Mouse (Mus musculus) liver, embryonic 12.5 days (tissue): ENCODE data around the gene Npm3. TPM values are rescaled to one million over a fixed set of nuclear protein-coding genes. Genes with fewer than 3 reads are reported as not detected.

Experiments used
- ATAC-seq: fragments of 200-750 bp; cut with Nextera tagmentation; 2 replicates; pipeline ENCODE4 v1.8.0; 2017; ENCODE audit warnings: moderate number of reproducible peaks, mild to moderate bottlenecking, moderate library complexity
- H3K27ac ChIP-seq: fragments of 300-500 bp; sonication (generic); 2 replicates; pipeline ENCODE4 v1.5.1; 2016; ENCODE audit warnings: mild to moderate bottlenecking
- H3K27me3 ChIP-seq: fragments of 300-500 bp; sonication (generic); replicated peaks from 2 replicates; pipeline ENCODE4 v1.6.1; 2016; ENCODE audit warnings: mild to moderate bottlenecking, moderate library complexity
- H3K36me3 ChIP-seq: fragments of 300-500 bp; sonication (generic); 2 replicates; pipeline ENCODE4 v1.6.1; 2016; ENCODE audit warnings: mild to moderate bottlenecking, moderate library complexity
- H3K4me1 ChIP-seq: fragments of 300-500 bp; sonication (generic); 2 replicates; pipeline ENCODE4 v1.6.1; 2016
- H3K4me2 ChIP-seq: fragments of 300-500 bp; sonication (generic); 2 replicates; pipeline ENCODE4 v1.6.1; 2016; ENCODE audit warnings: mild to moderate bottlenecking, moderate library complexity
- H3K4me3 ChIP-seq: fragments of 300-500 bp; sonication (generic); 2 replicates; pipeline ENCODE4 v1.5.1; 2016; ENCODE audit warnings: mild to moderate bottlenecking, moderate library complexity
- H3K9ac ChIP-seq: fragments of 300-500 bp; sonication (generic); 2 replicates; pipeline ENCODE4 v1.6.1; 2016; ENCODE audit warnings: mild to moderate bottlenecking, moderate library complexity
- H3K9me3 ChIP-seq: fragments of 300-500 bp; sonication (generic); replicated peaks from 2 replicates; pipeline ENCODE4 v1.6.1; 2016; ENCODE audit warnings: mild to moderate bottlenecking, moderate library complexity
- WGBS: fragments of 180-500 bp; shearing (Covaris S2); methylation state at CpG from one replicate; pipeline ENCODE4 v1.1.7; 2016; ENCODE audit not compliant: insufficient replicate concordance; 5-methylcytosine and 5-hydroxymethylcytosine counted together
- polyA plus RNA-seq: library from polyadenylated mRNA; unstranded; fragments of >200 nt; fragmentation: Nextera tagmentation; extraction: Ambion mirVana; gene quantifications from 2 replicates; pipeline ENCODE4 v1.2.1, GENCODE M21; 2016

The Npm3 gene
- 13.7 and 14.8 TPM in 2 replicates for polyA plus RNA-seq

- Histone ChIP-seq H3K9ac (peak within 1 kb of the TSS; percentile 94), H3K4me1 (peaks cover 50% of the 10 kb centered on the region), H3K27me3 (peaks cover 28% of the 10 kb centered on the region), H3K4me2 (peak within 1 kb of the TSS; percentile 97), H3K36me3 (peaks cover 51% of the 10 kb centered on the region), H3K27ac (peak within 1 kb of the TSS; percentile 70), H3K4me3 (peak within 1 kb of the TSS; percentile 95), H3K9me3 (no peaks in the 10 kb centered on the region)
- under 1% methylated on average over 59 of the region's 60 CpGs for WGBS
- peak; percentile 79 for ATAC-seq
Measured at GRCm38 (mm10) chr19:45749243-45750043, at the start of gene Npm3. Npm3 (minus strand) TSS chr19:45749591.

- peaks cover 21% of the 10 kb centered on the region for H3K4me1 ChIP-seq
- WGBS: 69% methylated on average over 15 of the region's 15 CpGs
- H3K27me3 ChIP-seq: 0 out of 2 replicates have a peak, but pooled peaks cover 9% of the 10 kb centered on the region
- no peak overlapping the region for H3K4me2 ChIP-seq
- no peak for ATAC-seq
- H3K9me3 ChIP-seq: no peaks in the 10 kb centered on the region
- no peak overlapping the region for H3K9ac ChIP-seq
- no peaks in the 10 kb centered on the region for H3K36me3 ChIP-seq
- H3K27ac ChIP-seq: no peak overlapping the region
- H3K4me3 ChIP-seq: no peak overlapping the region
Measured at GRCm38 (mm10) chr19:45796879-45797278, 47.5 kb upstream of the Npm3 start.

- 0 out of 2 replicates have a peak, but pooled peaks cover 9% of the 10 kb centered on the region for H3K27me3 ChIP-seq
- ATAC-seq: peak; percentile 76
Measured at GRCm38 (mm10) chr19:45796061-45796556, 46.7 kb upstream of the Npm3 start.

GRCm38 (mm10) chr19:45795406-45795944 lies 46.1 kb upstream of the Npm3 start:
- Histone ChIP-seq H3K4me1 (peaks cover 26% of the 10 kb centered on the region), H3K9me3 (no peaks in the 10 kb centered on the region), H3K9ac (peak overlapping the region; percentile 27; the same call in 1 of the 2 replicates), H3K27me3 (0 out of 2 replicates have a peak, but pooled peaks cover 9% of the 10 kb centered on the region), H3K27ac (no peak overlapping the region), H3K36me3 (no peaks in the 10 kb centered on the region), H3K4me3 (peak overlapping the region; percentile 30; the same call in 1 of the 2 replicates), H3K4me2 (peak overlapping the region; percentile 62)
- WGBS: 29% methylated on average over 15 of the region's 15 CpGs
- no peak for ATAC-seq

More at GRCm38 (mm10) chr19:45796061-45796556, 46.7 kb upstream of the Npm3 start:
- H3K27ac ChIP-seq: no peak overlapping the region
- WGBS: 24% methylated on average over 15 of the region's 15 CpGs
- no peaks in the 10 kb centered on the region for H3K9me3 ChIP-seq
- no peaks in the 10 kb centered on the region for H3K36me3 ChIP-seq
- peak overlapping the region; percentile 62 for H3K4me2 ChIP-seq
- no peak overlapping the region for H3K9ac ChIP-seq
- peaks cover 20% of the 10 kb centered on the region for H3K4me1 ChIP-seq
- H3K4me3 ChIP-seq: peak overlapping the region; percentile 30; the same call in 1 of the 2 replicates

- H3K27ac ChIP-seq: no peak overlapping the region
- H3K4me3 ChIP-seq: no peak overlapping the region
- no peak overlapping the region for H3K9ac ChIP-seq
- H3K36me3 ChIP-seq: no peaks in the 10 kb centered on the region
- ATAC-seq: no peak
- no peak overlapping the region for H3K4me2 ChIP-seq
- no peaks in the 10 kb centered on the region for H3K9me3 ChIP-seq
- H3K4me1 ChIP-seq: peaks cover 34% of the 10 kb centered on the region
- 62% methylated on average over 6 of the region's 6 CpGs for WGBS
- 0 out of 2 replicates have a peak, but pooled peaks cover 9% of the 10 kb centered on the region for H3K27me3 ChIP-seq
Measured at GRCm38 (mm10) chr19:45794718-45795117, 45.3 kb upstream of the Npm3 start.

- no peaks in the 10 kb centered on the region for H3K36me3 ChIP-seq
- H3K9me3 ChIP-seq: no peaks in the 10 kb centered on the region
- H3K9ac ChIP-seq: no peak overlapping the region
- H3K27ac ChIP-seq: no peak overlapping the region
- H3K4me3 ChIP-seq: no peak overlapping the region
- peaks cover 46% of the 10 kb centered on the region for H3K4me1 ChIP-seq
- WGBS: 85% methylated on average over 6 of the region's 6 CpGs
- H3K27me3 ChIP-seq: 0 out of 2 replicates have a peak, but pooled peaks cover 9% of the 10 kb centered on the region
- H3K4me2 ChIP-seq: no peak overlapping the region
- ATAC-seq: no peak
Measured at GRCm38 (mm10) chr19:45792404-45792803, 43.0 kb upstream of the Npm3 start.

- 56% methylated on average over 13 of the region's 13 CpGs for WGBS
- peak overlapping the region; percentile 3; the same call in 1 of the 2 replicates for H3K4me3 ChIP-seq
- H3K27ac ChIP-seq: peak overlapping the region; percentile 91
- H3K9me3 ChIP-seq: no peaks in the 10 kb centered on the region
- H3K4me2 ChIP-seq: peak overlapping the region; percentile 50
- H3K36me3 ChIP-seq: no peaks in the 10 kb centered on the region
- 0 out of 2 replicates have a peak, but pooled peaks cover 9% of the 10 kb centered on the region for H3K27me3 ChIP-seq
- peak overlapping the region; percentile 15; the same call in 1 of the 2 replicates for H3K9ac ChIP-seq
- ATAC-seq: peak; percentile 97
- peaks cover 38% of the 10 kb centered on the region for H3K4me1 ChIP-seq
Measured at GRCm38 (mm10) chr19:45789888-45790874, 40.8 kb upstream of the Npm3 start.

GRCm38 (mm10) chr19:45789365-45789764 lies 40.0 kb upstream of the Npm3 start:
- no peak overlapping the region for H3K4me3 ChIP-seq
- peaks cover 39% of the 10 kb centered on the region for H3K4me1 ChIP-seq
- H3K36me3 ChIP-seq: no peaks in the 10 kb centered on the region
- no peak for ATAC-seq
- no peaks in the 10 kb centered on the region for H3K9me3 ChIP-seq
- H3K27me3 ChIP-seq: 0 out of 2 replicates have a peak, but pooled peaks cover 9% of the 10 kb centered on the region
- no peak overlapping the region for H3K9ac ChIP-seq
- 83% methylated on average over 7 of the region's 7 CpGs for WGBS
- H3K4me2 ChIP-seq: no peak overlapping the region
- H3K27ac ChIP-seq: peak overlapping the region; percentile 49; the same call in 1 of the 2 replicates

- Histone ChIP-seq H3K9ac (no peak overlapping the region), H3K4me3 (no peak overlapping the region), H3K9me3 (no peaks in the 10 kb centered on the region), H3K4me1 (peaks cover 45% of the 10 kb centered on the region), H3K36me3 (no peaks in the 10 kb centered on the region), H3K27me3 (0 out of 2 replicates have a peak, but pooled peaks cover 3% of the 10 kb centered on the region), H3K27ac (no peak overlapping the region), H3K4me2 (no peak overlapping the region)
- WGBS: 52% methylated on average over 4 of the region's 4 CpGs
- no peak for ATAC-seq
Measured at GRCm38 (mm10) chr19:45788337-45788736, 38.9 kb upstream of the Npm3 start.

GRCm38 (mm10) chr19:45787450-45787849 lies 38.1 kb upstream of the Npm3 start:
- Histone ChIP-seq H3K9ac (no peak overlapping the region), H3K4me2 (no peak overlapping the region), H3K36me3 (no peaks in the 10 kb centered on the region), H3K4me3 (no peak overlapping the region), H3K27ac (no peak overlapping the region), H3K9me3 (no peaks in the 10 kb centered on the region), H3K27me3 (no peaks in the 10 kb centered on the region), H3K4me1 (peaks cover 45% of the 10 kb centered on the region)
- no peak for ATAC-seq
- 74% methylated on average over 3 of the region's 3 CpGs for WGBS

GRCm38 (mm10) chr19:45785470-45785869 lies 36.1 kb upstream of the Npm3 start:
- 68% methylated on average over 3 of the region's 3 CpGs for WGBS
- H3K9me3 ChIP-seq: no peaks in the 10 kb centered on the region
- ATAC-seq: no peak

More at GRCm38 (mm10) chr19:45785470-45785869, 36.1 kb upstream of the Npm3 start:
- Histone ChIP-seq H3K4me1 (peaks cover 55% of the 10 kb centered on the region), H3K36me3 (peaks cover 11% of the 10 kb centered on the region), H3K27ac (no peak overlapping the region), H3K4me3 (no peak overlapping the region), H3K4me2 (no peak overlapping the region), H3K27me3 (no peaks in the 10 kb centered on the region), H3K9ac (peak overlapping the region; percentile 36; the same call in 1 of the 2 replicates)
